Mouse (Mus musculus): ENCODE measurements around the gene Gm19345. TPM values are rescaled to one million over a fixed set of nuclear protein-coding genes. Genes with fewer than 3 reads are reported as not detected.

Gene Gm19345
- total RNA-seq, 2 experiments from 2014 or later: not detected

- TF ChIP-seq CTCF (IDR thresholded peaks at IDR 0.05): no peak
- intact Hi-C loops (cut with DNase I): no loop called here
- no peak overlapping the region for H3K4me3 ChIP-seq
- peak overlapping the region; percentile 28; the same call in 1 of the 2 replicates for H3K27ac ChIP-seq
- no peak for DNase-seq
These were observed 12.4 kb downstream of the Gm19345 start for GRCm38 (mm10) chr7:19864241-19864640.

- no peak for TF ChIP-seq CTCF (IDR thresholded peaks at IDR 0.05)
- intact Hi-C loops (cut with DNase I): no loop called here
- Histone ChIP-seq H3K4me3 (no peak overlapping the region), H3K27ac (no peak overlapping the region)
- DNase-seq: no peak
These were observed 13.6 kb downstream of the Gm19345 start for GRCm38 (mm10) chr7:19865246-19866036.

- DNase-seq: no peak
- no peak for TF ChIP-seq CTCF (IDR thresholded peaks at IDR 0.05)
- Histone ChIP-seq H3K4me3 (no peak overlapping the region), H3K27ac (no peak overlapping the region)
- intact Hi-C loops (cut with DNase I): no loop called here
These were observed 14.7 kb downstream of the Gm19345 start for GRCm38 (mm10) chr7:19866490-19866889.

- no peak overlapping the region for H3K4me3 ChIP-seq
- DNase-seq: no peak
- intact Hi-C loops (cut with DNase I): no loop called here
- TF ChIP-seq CTCF (IDR thresholded peaks at IDR 0.05): no peak
- H3K27ac ChIP-seq: no peak overlapping the region
These were observed 16.1 kb downstream of the Gm19345 start for GRCm38 (mm10) chr7:19867751-19868399.

GRCm38 (mm10) chr7:19871137-19871621 is 19.4 kb downstream of the Gm19345 start:
- intact Hi-C loops (cut with DNase I): no loop called here
- Histone ChIP-seq H3K27ac (peak overlapping the region; percentile 51), H3K4me3 (no peak overlapping the region)
- DNase-seq: no peak
- no peak for TF ChIP-seq CTCF (IDR thresholded peaks at IDR 0.05)

GRCm38 (mm10) chr7:19871943-19872601 is 20.3 kb downstream of the Gm19345 start:
- no peak for DNase-seq
- Histone ChIP-seq H3K27ac (no peak overlapping the region), H3K4me3 (no peak overlapping the region)
- TF ChIP-seq CTCF (IDR thresholded peaks at IDR 0.05): peak; percentile 58
- intact Hi-C loops (cut with DNase I): no loop called here

- intact Hi-C loops (cut with DNase I): no loop called here
- TF ChIP-seq CTCF (IDR thresholded peaks at IDR 0.05): peak; percentile 76
- peak overlapping the region; percentile 23; the same call in 1 of the 2 replicates for H3K4me3 ChIP-seq
- H3K27ac ChIP-seq: no peak overlapping the region
- DNase-seq: peak; percentile 27
These were observed 24.3 kb downstream of the Gm19345 start for GRCm38 (mm10) chr7:19875948-19876682.

GRCm38 (mm10) chr7:19876781-19877425 is 25.1 kb downstream of the Gm19345 start:
- intact Hi-C loops (cut with DNase I): no loop called here
- no peak for TF ChIP-seq CTCF (IDR thresholded peaks at IDR 0.05)
- peak; percentile 23 for DNase-seq
- Histone ChIP-seq H3K4me3 (no peak overlapping the region), H3K27ac (no peak overlapping the region)

GRCm38 (mm10) chr7:19880754-19881153 is 29.0 kb downstream of the Gm19345 start:
- no peak overlapping the region for H3K4me3 ChIP-seq
- peak; percentile 8; the same call in 1 of the 2 replicates for TF ChIP-seq CTCF (IDR thresholded peaks at IDR 0.05)

GRCm38 (mm10) chr7:19887849-19888248 is 36.0 kb downstream of the Gm19345 start, which contains the start of gene Ceacam19:
Gene Ceacam19, minus strand, starts transcription at chr7:19887965.
- no peak for TF ChIP-seq CTCF (IDR thresholded peaks at IDR 0.05)
- intact Hi-C loops (cut with DNase I): no loop called here
- Histone ChIP-seq H3K4me3 (no peak within 1 kb of the TSS), H3K27ac (no peak within 1 kb of the TSS)
- no peak for DNase-seq

More at GRCm38 (mm10) chr7:19880754-19881153, 29.0 kb downstream of the Gm19345 start:
- DNase-seq: no peak
- intact Hi-C loops (cut with DNase I): no loop called here
- H3K27ac ChIP-seq: no peak overlapping the region

- Histone ChIP-seq H3K27ac (no peak overlapping the region), H3K4me3 (no peak overlapping the region)
- intact Hi-C loops (cut with DNase I): no loop called here
- DNase-seq: peak; percentile 54
- peak; percentile 80 for TF ChIP-seq CTCF (IDR thresholded peaks at IDR 0.05)
These were observed 38.1 kb downstream of the Gm19345 start for GRCm38 (mm10) chr7:19889881-19890280.

Other genes with a start within 250 kb of the Gm19345 start
- 10 to 100 TPM; 13.7 to 15.1 TPM for gene Clasrp, start 247.5 kb upstream of the Gm19345 start, total RNA-seq (2021)
- 1 to 10 TPM; 5.1 to 7.9 TPM for gene Relb, start 222.6 kb upstream of the Gm19345 start, total RNA-seq (2021)
- gene Clptm1, start 187.0 kb upstream of the Gm19345 start, total RNA-seq (2021): 10 to 100 TPM; 46.6 TPM
- gene Apoc2, start 174.1 kb upstream of the Gm19345 start, total RNA-seq (2021): not detected
- not detected for gene Gm44805, start 170.6 kb upstream of the Gm19345 start, total RNA-seq (2021)
- not detected for gene Apoc4, start 170.5 kb upstream of the Gm19345 start, total RNA-seq (2021)
- 1 to 10 TPM in 1 of 2 experiments, under 1 TPM in 1; 0.64 to 1.1 TPM for gene Apoc1, start 159.3 kb upstream of the Gm19345 start, total RNA-seq (2021)
- gene Apoe, start 152.8 kb upstream of the Gm19345 start, total RNA-seq (2021): 10 to 100 TPM; 38.0 to 61.8 TPM
- 10 to 100 TPM; 41.0 to 52.4 TPM for gene Tomm40, start 136.6 kb upstream of the Gm19345 start, total RNA-seq (2021)
- gene Nectin2, start 101.5 kb upstream of the Gm19345 start, total RNA-seq (2021): 1 to 10 TPM; 1.4 to 1.5 TPM
- gene Bcam, start 81.0 kb upstream of the Gm19345 start, total RNA-seq (2021): 10 to 100 TPM; 21.9 to 26.7 TPM
- not detected for gene Cblc, start 55.2 kb upstream of the Gm19345 start, total RNA-seq (2021)
- gene Bcl3, start 29.2 kb upstream of the Gm19345 start, total RNA-seq (2021): 1 to 10 TPM; 1.3 to 1.5 TPM
- not detected for gene Ceacam16, start 9.3 kb downstream of the Gm19345 start, total RNA-seq (2021)
- not detected for gene Ceacam19, start 36.0 kb downstream of the Gm19345 start, total RNA-seq (2021)
- 1 to 10 TPM; 5.9 to 6.3 TPM for gene Pvr, start 69.2 kb downstream of the Gm19345 start, total RNA-seq (2021)
- gene Igsf23, start 98.8 kb downstream of the Gm19345 start, total RNA-seq (2021): not detected
- not detected for gene Ceacam20, start 113.4 kb downstream of the Gm19345 start, total RNA-seq (2021)
- not detected for gene Nlrp9b, start 139.5 kb downstream of the Gm19345 start, total RNA-seq (2021)
- not detected for gene Vmn1r91, start 247.7 kb downstream of the Gm19345 start, total RNA-seq (2021)

All from gastrocnemius, adult 2 months (tissue).